Mouse (Mus musculus) T-cell, adult 2 months (primary cell): ENCODE measurements at regions not wholly inside any gene's neighbourhood (a gene's known extent, or its start where the extent isn't known, plus 50 kb on each side); places are given as distances from the start of the nearest gene placed in this dataset.

Experiments used
- DNase-seq: peaks from one replicate; pipeline ENCODE4 v3.0.0; 2022; ENCODE audit warnings: low spot score

- no peak for DNase-seq
These were observed 367.7 kb upstream of the Adgrl2 start for GRCm38 (mm10) chr3:149357903-149358569.

- DNase-seq = no peak
These were observed 366.8 kb upstream of the Adgrl2 start for GRCm38 (mm10) chr3:149357121-149357520.

DNA sequence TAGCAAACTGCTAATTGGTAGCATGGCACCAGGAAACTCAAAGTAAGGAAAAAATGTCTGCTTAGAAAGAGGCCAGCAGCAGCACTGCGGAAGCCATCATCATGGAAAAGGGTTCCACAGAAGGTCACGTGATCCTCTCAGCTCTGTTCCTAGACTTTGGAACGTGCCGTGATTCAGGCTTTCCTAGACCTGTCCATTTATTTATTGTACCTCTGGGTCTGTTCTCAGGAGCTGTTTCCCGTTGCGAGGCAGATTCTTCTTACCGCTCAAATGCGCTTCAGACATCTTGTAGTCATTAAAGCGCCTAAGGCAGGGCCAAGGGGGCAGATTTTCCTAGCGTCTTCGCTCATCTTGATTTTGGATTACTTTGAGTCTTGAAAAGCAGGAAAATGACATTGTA is 365.0 kb upstream of the Adgrl2 start:
- no peak for DNase-seq

DNA sequence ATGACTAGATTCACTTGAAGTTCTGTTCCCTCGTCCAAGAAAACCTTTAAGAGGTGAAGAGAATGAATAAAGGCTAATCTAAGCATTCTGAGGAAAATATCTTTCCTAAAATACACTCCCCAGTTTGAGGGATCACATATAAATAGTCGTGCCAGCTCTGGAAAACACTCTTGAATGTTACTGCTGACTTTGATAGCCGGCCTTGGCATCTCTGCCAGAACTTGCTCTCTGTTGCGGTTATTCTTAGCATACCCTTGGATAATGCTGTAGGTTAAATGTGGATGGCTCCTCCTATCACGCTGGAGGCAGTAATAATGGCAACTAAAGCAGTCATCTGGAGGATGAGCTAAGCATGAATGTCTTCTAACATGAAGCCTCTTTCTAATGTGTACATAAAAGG is 363.6 kb upstream of the Adgrl2 start:
- no peak for DNase-seq

DNA sequence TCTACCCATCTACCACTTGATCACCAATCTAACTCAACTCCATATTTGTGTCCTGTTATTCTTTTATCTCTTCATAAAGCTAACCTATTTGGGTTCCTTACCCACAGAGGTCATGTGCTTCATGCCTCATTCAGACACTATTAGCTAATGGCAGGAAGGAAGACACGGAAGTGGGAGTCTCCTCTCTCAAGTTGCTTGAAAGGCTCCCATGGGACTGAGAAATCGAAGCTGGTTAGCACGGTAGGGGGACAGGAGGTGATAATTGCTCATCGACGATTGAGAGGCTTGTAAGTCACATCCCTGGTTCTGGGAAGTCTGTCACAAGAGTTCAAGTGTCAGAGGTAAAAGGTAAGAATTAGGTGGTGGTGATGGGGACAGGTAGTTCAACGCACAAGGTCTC is 362.2 kb upstream of the Adgrl2 start:
- DNase-seq = no peak

DNA sequence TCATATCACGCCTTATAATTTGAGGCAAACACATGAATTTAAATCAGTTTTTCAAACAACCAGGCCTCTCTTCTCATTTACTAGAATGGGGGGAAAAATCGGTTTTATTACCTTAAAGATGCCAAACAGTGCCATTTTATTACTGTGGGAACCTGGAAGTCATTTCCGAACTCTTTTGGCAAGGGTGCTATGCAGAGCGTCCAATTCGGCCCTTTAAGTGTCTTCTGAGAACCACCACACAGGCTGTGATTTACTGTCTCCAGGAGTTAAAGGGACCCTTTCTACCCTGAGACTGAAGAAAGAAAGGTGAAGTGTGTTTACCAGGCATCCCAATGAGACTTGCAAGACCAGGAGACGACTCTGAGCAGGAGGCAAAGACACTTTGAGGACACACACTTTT is 359.4 kb upstream of the Adgrl2 start:
- no peak for DNase-seq

DNA sequence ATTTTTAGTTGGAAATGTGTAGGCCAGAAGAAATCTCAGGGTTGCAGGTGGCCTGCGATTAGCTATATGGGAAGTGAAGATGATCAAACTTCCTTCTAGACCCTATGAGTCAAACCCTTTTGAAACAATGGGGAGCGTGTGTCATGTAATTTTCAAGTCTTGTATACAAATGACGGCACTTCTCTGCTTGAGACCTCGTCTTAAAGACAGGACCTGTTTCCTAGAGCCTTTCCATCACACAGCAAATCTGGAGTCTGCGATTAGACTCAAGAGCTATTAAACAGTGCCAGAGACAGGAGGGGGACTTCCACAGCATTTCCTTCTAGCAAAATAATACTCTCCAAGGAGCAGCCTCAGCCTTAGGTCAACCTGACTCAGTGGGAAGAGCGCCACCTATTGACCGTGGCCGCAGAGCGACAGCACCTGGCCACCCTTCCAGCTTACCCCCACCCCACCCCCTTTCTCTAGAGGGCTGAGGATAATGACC is 358.9 kb upstream of the Adgrl2 start:
- no peak for DNase-seq

DNA sequence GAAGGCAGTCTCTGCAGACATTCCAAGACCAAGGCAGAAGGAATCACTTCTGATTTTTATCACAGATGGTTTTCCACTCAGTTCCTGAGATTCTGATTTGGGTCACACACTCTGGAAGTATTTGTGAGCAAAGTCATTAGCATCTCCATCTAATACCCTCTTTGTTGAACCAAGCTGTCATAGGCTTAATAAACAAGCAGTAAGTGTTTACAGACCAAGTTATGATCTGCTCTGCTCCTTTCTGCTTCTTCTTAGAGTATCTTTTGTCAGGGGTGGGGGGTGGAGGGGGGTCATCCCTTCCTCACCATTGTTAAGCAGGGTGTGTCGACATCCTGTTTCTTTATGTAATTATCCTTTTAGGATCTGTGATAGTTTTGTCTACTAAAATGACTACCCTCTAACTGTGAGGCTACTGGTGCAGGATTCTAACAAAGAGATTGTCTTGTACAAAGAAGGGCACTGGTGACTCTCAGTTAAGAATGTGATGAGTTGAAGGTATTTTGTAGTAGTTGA is 358.2 kb upstream of the Adgrl2 start:
- DNase-seq = no peak

GRCm38 (mm10) chr3:149347241-149347992 is 357.1 kb upstream of the Adgrl2 start:
- no peak for DNase-seq

DNA sequence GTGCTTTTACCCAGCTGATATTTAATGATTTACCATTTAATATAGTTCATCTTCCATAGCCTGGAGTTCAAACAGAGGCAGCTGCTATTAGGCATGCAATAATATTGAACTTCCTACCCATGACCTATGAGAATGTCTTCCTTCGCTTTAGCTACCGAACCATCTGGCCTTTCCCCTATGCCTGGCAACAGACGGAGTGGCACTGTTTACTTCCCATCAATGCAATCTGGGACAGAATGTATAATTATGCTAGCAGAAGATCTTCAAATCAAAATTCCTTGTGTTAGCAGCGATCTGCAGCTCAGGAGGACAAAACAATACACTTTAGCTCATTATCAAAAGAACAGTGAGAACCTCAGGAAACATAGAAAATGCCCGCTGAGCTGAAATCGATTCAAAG is 352.2 kb upstream of the Adgrl2 start:
- DNase-seq = no peak

GRCm38 (mm10) chr3:149339374-149339753 is 349.0 kb upstream of the Adgrl2 start:
- no peak for DNase-seq

DNA sequence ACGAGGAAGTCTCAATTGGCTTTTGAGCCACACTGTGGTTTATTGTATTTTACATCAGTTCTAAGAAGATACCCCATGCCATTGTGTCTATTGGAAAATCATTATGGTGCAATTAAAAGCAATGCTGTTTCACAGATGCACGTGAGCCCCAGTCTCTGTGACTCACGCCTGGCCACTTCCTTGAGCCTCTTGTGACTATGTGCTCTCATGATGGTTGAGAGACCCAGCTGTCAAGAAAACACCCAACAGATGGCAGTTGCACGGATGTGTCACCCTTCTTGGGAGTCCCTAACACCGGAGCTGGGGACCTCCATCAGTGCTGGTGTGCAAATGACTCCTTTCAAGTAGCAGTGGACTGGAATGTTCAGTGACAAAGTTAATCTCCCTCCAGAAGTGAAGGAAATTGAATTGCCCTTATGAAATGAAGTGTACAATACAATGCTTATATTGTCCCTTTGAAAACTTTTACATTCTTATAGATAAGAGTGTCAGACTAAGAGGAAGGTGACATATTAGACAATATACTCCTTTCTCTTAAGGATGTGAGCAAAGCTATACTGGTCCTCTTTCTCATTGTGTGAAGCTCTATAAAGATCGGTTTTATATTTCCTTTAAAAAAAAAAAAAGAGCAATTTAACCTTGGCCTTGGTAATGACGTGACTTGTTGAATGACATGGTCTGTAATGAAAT is 348.5 kb upstream of the Adgrl2 start:
- DNase-seq = no peak

DNA sequence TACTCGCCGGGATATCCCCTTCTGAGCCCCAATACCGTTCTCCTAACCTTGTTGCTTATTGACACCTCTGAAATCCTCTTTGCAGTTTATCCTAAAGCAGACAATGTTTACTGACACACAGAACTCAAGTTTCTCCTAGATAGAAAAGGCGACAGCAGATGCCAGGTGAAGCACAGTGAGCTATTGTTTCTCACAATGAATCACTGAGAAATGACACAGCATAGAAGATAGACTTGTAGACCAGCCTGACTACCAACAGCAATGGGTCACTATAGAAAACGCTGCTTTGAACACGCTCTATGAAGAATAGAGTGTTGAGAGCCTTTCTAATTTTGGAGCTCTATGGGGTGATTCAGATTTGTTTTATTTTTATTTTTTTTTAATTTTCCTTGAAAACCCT is 344.9 kb upstream of the Adgrl2 start:
- DNase-seq = no peak

DNA sequence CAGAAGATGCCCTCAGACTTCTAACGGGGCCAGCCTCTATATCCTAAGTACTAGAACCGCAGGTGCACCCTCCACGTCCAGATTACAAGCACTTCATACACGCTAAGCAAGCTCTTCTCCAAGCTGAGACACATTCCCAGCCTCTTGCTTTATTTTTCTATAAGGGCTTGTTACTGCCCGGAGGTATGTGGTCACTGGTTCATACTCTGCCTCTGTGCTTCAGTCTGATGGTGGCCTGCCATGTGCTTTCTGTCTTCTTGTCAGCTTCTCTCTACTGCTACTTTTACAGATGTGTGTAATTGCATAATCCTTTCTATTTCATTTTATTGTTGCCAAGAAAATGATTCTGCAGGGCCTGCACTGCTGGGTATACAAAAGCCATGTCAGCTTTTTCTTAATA is 343.3 kb upstream of the Adgrl2 start:
- no peak for DNase-seq

- no peak for DNase-seq
These were observed 342.8 kb upstream of the Adgrl2 start for GRCm38 (mm10) chr3:149333131-149333530.

DNA sequence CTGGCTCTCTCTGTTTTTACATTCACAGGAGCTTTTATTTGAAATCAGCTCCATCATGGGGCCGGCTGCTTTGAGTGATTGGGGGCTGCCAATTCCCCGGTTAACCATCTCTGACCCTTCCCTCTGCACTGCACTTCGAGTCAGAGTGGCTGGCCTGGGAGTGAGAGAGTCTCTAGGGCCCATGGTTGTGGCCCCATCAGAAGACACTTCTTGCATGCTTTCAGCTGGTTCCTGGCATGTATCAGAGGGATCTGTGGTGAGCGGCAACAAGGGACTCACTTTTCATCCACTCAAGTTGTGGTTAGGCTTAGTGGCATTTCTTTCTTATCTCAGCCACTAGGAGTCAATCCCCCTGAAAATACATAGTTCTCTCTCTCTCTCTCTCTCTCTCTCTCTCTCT is 341.8 kb upstream of the Adgrl2 start:
- DNase-seq = no peak

GRCm38 (mm10) chr3:149331251-149331960 is 341.1 kb upstream of the Adgrl2 start:
- DNase-seq = no peak

- DNase-seq = no peak
These were observed 340.4 kb upstream of the Adgrl2 start for GRCm38 (mm10) chr3:149330716-149331115.

- no peak for DNase-seq
These were observed 339.7 kb upstream of the Adgrl2 start for GRCm38 (mm10) chr3:149330041-149330440.

DNA sequence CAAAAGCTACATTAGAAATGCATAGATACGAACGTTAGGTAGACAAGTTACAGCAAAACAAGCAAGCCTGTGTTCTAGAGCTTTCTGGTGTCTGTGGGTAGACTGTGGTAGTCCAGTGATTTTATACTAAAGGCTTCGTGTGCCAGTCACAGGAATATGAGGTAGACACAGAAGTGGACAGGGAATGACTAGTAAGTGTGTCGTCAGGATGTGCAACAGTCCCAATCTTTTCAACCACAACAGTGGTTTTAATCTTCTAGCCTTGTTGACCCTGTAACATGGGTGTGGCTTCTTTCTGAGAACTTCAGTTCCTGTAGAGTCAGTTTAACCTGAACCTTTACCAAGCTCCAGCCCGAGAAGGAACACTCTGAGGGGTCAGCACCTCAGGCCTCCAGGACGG is 339.3 kb upstream of the Adgrl2 start:
- DNase-seq = no peak

DNA sequence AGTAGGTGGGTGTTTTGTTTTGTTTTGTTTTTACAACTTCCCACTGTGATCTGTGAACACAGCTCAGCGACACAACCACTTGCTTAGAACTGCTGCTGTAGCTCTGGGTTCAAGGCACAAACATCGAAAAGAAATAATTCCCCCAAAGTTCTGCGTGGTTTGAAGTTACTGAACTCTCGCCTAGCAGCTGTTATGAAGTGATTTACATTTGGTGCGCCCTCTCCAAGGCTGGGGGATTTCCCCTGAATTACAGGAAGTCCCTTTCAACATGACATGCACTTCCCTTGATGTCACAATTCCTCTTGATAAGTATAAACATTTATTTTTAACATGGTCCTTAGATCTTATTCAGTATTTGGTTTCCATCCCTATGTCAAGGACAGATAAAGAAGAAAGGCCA is 336.3 kb upstream of the Adgrl2 start:
- DNase-seq = peak; percentile 66

GRCm38 (mm10) chr3:149324088-149324487 is 333.7 kb upstream of the Adgrl2 start:
- no peak for DNase-seq
